Mouse (Mus musculus): ENCODE measurements around the gene Zfp408.

Zfp408 gene

GRCm38 (mm10) chr2:91649553-91650359 is at the start of gene Zfp408, which contains the start of gene Arhgap1:
Zfp408 (minus strand) TSS chr2:91649791.
Arhgap1 (plus strand) TSS chr2:91649860.
- DNase-seq (ENCODE audit: low spot score in 2 of 2), result peak; percentile 95

DNA sequence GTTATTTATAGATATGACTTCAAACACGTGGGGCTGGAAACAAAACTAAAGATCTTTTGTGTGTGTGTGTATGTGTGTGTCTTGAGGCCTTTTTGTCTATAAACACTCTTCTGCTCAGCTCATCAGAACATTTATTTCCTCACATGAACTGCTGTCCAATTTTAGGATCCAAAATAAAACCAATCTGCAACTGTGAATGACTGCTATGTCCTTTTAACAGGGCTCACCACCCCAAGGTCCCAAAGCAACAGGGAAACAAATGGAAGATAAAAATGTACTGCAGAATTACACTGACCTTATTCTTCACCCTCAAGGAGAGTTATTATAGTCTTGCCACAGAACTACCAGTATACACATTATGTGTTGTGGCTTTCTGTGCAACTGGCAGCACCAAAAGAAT is 49.6 kb upstream of the Zfp408 start:
- DNase-seq (ENCODE audit: low spot score in 2 of 2), result no peak

DNA sequence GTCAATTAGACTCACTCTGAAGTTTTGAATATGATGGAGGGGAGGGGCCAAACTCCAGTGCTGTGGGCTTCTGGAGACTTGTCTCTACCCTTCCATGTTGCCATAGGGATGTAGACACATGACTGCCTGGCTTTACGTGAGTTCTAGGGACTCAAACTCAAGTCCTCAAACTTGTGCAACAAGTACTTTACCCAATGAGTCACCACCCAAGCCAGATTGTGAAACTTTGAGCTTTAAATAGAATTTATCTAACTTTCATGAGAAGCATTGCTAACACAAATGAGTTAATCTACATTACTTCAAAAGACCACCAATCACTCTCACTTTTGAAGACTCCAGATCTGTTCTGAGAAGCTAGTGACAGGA is 46.6 kb upstream of the Zfp408 start:
- no peak for DNase-seq (ENCODE audit: low spot score in 2 of 2)

DNA sequence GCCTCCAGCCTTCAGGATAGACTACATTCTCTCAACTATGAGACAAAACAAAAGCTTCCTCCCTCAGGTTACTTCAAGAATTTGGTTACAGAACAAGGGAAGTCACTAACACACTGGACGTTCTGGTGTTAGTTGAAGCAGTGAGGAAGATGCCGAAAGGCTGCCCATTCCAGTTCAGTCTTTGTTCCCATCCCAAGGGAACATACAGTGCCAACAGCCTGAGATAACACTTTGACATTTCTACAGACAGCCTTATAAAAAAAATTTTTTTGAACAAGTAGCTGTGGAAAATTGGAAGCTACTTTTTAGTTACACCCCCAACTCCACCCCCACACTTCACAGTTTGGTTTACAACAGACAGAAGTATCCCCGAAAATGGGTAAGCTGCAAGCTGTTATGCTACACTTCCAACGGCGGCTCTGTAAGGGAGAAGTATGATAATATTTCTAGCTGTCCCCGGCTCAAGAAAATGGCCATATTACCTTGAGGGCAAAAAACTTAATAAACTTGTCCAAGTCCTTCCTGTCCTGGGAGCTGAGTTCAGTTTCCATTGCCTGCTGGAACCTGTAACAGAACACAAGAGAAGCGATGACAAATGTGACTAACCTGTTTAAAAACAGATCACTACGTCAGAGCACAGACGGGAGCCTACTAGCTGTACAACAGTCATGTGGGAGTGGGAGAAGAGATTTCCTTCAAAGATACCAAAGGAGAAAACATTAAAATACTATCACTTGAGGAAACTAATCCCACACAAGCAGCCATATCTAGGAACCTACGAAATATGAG is 46.0 kb upstream of the Zfp408 start:
- DNase-seq (ENCODE audit: low spot score in 2 of 2), result no peak

DNA sequence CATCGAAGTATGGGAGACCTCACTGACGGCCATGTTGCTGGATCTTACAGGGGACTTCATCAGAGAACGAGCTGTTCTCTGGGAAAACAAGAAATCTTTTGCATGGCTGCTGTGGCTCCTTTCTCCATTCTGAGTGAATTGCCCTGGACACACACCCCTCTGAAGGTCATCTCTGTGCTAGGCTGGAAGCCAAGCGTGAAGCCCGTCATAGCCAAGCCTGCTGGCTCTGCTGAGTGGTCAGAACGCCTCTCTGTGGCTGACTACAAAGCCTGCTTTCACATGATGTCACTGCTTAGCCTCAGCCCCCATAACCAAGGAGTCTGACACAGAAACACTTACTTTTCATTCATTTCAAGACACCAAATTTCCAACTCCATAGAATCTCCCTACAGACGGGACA is 39.9 kb upstream of the Zfp408 start:
- DNase-seq (ENCODE audit: low spot score in 2 of 2), result peak in 1 of 2 experiments; percentile 26

DNA sequence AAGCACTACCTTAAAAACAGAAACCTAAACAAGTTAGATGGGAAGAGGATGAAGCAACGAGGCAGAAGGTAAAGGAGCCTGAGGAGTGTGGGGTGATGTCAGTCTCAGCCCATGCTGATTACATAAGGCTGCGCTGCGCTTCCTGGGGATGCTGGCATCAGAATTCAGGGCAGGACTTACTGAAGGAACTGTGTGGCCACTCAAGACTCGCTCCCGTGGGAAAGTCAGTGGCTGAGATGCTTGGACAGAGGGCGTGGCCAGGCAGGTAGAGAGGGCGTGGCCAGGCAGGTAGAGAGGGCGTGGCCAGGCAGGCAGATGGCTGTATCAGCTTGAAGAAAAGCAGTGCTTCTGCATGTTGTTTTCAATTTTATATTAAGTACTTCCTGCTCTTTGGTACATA is 34.3 kb upstream of the Zfp408 start:
- no peak for DNase-seq (ENCODE audit: low spot score in 2 of 2)

- peak in 1 of 2 experiments; percentile 53 for DNase-seq (ENCODE audit: low spot score in 2 of 2)
Measured at GRCm38 (mm10) chr2:91682850-91683249, 33.3 kb upstream of the Zfp408 start.

GRCm38 (mm10) chr2:91676961-91677360 is 27.4 kb upstream of the Zfp408 start:
- DNase-seq (ENCODE audit: low spot score in 2 of 2), result no peak

DNA sequence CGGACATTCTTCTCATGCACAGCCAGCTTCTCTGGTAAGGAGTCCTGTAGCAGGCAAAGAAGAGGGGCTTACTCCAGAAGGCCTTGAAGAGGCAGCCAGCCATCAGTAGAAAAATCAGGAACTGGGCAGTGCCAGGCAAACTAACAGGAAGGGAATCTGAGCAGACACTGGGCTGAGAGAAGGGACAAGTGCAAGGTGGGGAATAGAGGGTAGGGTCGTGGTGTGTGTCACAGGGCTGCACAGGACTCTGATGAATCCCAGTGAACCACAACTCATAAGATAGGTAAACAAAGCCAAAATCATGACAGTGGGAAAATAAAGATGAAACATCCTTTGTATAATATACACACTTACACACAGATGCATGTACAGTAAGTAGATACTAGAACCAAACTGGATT is 26.8 kb upstream of the Zfp408 start:
- no peak for DNase-seq (ENCODE audit: low spot score in 2 of 2)

GRCm38 (mm10) chr2:91674895-91675294 is 25.3 kb upstream of the Zfp408 start:
- DNase-seq (ENCODE audit: low spot score in 2 of 2), result no peak

DNA sequence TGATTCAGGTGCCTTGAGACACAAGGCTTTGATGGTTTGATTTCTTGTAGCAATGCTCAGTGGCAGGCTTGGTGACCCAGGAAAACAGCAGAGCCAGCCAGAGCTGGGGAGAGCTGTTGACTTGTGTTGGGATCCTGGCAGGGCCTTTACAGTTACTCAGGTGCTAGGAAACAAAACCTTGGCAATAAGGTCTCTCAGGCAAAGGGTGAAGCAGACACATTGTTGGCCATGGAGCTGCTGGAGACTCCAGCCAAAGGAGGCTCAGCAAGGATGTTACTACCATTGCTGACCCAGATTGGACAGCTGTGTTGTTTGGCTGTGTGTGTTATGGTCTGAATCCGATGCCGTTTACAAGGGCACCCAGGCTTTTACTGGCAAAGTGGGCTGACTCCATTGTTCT is 24.0 kb upstream of the Zfp408 start:
- DNase-seq (ENCODE audit: low spot score in 2 of 2), result no peak

- DNase-seq (ENCODE audit: low spot score in 2 of 2), result no peak
Measured at GRCm38 (mm10) chr2:91670038-91670437, 20.4 kb upstream of the Zfp408 start.

DNA sequence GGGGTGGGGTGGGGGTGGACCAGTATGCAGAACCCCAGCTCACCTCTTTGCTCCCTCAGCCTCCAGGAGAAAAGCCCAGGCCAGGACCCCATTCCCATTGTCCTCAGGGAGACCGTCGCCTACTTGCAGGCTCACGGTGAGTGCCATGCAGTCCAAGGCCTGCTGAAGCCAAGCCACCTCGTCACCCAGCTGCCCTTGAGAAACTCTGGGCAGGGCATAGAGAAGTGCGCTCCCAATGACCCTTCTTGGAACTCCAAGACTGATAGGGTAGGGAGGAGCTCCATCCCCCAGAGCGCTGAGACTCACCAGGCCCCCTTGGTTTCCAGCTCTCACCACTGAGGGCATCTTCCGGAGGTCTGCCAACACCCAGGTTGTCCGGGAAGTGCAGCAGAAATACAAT is 19.7 kb upstream of the Zfp408 start:
- no peak for DNase-seq (ENCODE audit: low spot score in 2 of 2)

- DNase-seq (ENCODE audit: low spot score in 2 of 2), result no peak
Measured at GRCm38 (mm10) chr2:91667747-91668146, 18.2 kb upstream of the Zfp408 start.

DNA sequence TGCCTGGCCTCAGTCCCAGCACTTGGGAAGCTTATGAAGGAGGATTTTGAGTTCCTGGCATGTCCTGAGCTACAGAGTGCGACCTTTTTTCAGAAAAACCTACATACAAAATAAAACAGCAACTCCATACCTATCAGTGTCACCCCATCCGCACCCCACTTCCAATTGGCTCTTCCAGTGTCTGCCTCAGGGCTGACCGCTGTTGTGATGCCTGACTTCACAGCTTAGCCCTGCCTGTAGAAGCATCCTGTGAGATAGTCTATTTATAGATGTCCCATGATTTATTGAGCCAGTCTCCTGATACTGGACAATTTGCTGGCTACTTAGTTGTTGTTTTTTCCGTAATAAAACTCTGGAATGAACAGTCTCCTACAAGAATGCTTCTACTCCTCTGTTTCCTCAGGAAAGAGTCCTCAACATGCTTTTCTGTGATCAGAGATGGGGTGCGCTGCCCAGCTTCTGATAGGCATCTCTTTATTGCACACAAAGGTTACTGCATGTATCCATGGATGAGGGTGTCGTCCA is 16.9 kb upstream of the Zfp408 start:
- no peak for DNase-seq (ENCODE audit: low spot score in 2 of 2)

DNA sequence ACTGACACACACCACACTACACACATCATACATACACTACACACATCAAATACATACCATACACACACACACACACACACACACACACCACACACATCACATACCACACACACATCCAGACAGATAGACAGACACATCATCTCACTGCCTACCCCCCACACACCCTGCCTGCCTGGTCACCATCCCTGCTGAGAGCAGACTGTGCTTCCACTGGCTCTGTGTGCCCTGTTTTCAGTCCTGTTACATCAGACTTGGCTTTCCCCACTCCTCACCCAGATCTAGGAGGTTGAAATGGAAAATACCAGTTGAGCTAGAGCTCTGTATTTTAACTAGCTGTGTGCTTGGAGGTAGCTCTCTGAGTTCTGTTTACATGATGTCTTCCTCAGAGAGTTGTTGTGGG is 15.2 kb upstream of the Zfp408 start:
- no peak for DNase-seq (ENCODE audit: low spot score in 2 of 2)

DNA sequence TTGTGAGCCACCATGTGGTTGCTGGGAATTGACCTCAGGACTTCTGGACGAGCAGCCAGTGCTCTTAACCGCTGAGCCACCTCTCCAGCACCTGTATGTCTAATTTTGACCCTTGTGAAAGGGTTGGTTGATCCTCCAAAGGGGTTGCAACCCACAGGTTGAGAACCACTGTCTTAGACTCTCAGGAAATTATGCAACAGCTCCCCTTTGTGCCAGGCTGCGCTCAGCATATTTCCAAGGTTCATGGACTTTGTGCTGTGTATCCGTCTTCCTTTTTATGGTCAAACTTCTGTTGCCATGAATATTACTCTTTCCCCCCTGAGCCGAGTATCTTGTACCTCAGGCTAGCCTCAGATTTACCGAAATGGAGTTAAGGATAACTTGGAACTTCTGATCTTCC is 11.4 kb upstream of the Zfp408 start:
- no peak for DNase-seq (ENCODE audit: low spot score in 2 of 2)

- DNase-seq (ENCODE audit: low spot score in 2 of 2), result no peak
Measured at GRCm38 (mm10) chr2:91659657-91660056, 10.1 kb upstream of the Zfp408 start.

- DNase-seq (ENCODE audit: low spot score in 2 of 2), result no peak
Measured at GRCm38 (mm10) chr2:91656774-91657173, 7.2 kb upstream of the Zfp408 start.

DNA sequence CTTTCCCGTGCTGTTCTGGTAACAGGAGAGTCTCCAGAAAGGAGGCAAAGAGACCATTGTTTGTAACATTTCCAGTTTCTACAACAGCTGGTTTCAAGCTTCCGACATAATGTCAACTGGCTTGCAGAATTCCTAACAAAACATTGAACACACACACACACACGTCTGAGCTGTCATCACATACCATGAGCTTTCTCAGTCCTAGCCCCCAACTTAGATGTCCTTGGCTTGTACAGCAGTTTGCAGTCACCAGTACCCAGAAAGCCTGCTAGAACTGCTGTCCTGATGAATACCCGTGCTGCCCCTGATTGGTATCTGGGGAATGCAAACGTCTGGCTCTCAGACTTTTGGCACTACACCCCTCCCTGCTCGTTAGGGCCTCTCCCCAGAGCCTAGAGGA is 6.2 kb upstream of the Zfp408 start:
- DNase-seq (ENCODE audit: low spot score in 2 of 2), result no peak

GRCm38 (mm10) chr2:91655388-91655787 is 5.8 kb upstream of the Zfp408 start:
- DNase-seq (ENCODE audit: low spot score in 2 of 2), result no peak

- DNase-seq (ENCODE audit: low spot score in 2 of 2), result no peak
Measured at GRCm38 (mm10) chr2:91652863-91653262, 3.3 kb upstream of the Zfp408 start.

Data from frontal cortex, postnatal 10 days (tissue).